Mouse (Mus musculus) liver, embryonic 11.5 days (tissue): ENCODE measurements around the gene Defb18. TPM values are rescaled to one million over a fixed set of nuclear protein-coding genes. Genes with fewer than 3 reads are reported as not detected.

Source experiments
- polyA plus RNA-seq: library from polyadenylated mRNA; unstranded; fragments of >200 nt; fragmentation: Nextera tagmentation; extraction: Ambion mirVana; gene quantifications from 2 replicates; pipeline ENCODE4 v1.2.1, GENCODE M21; 2014

The Defb18 gene
- polyA plus RNA-seq, 1 experiment from 2014 or later: not detected

Other genes with a start within 250 kb of the Defb18 start
- not detected in 2 replicates for gene Crisp4, start 91.5 kb downstream of the Defb18 start, polyA plus RNA-seq
- gene Defb41, start 27.7 kb upstream of the Defb18 start, polyA plus RNA-seq: not detected in 2 replicates